Mouse (Mus musculus): ENCODE data around the gene Ccser1. TPM values are rescaled to one million over a fixed set of nuclear protein-coding genes. Genes with fewer than 3 reads are reported as not detected.

Gene Ccser1
- polyA plus RNA-seq, 1 experiment from 2014 or later = 17.0 TPM

GRCm38 (mm10) chr6:62205013-62205412 is 1024.9 kb downstream of the Ccser1 start:
- Histone ChIP-seq H3K36me3 (no peaks in the 10 kb centered on the region), H3K27ac (no peak overlapping the region), H3K9me3 (replicated peaks) (no peaks in the 10 kb centered on the region), H3K4me2 (no peak overlapping the region), H3K4me3 (replicated peaks) (no peak overlapping the region), H3K27me3 (no peaks in the 10 kb centered on the region), H3K9ac (no peak overlapping the region), H3K4me1 (no peaks in the 10 kb centered on the region)
- no peak for ATAC-seq (replicated peaks; ENCODE audit: low FRiP score)
- WGBS = 52% methylated on average over 2 of the region's 2 CpGs

GRCm38 (mm10) chr6:62221856-62222255 is 1041.7 kb downstream of the Ccser1 start:
- ATAC-seq (replicated peaks; ENCODE audit: low FRiP score) = no peak
- 45% methylated on average over 1 of the region's 1 CpGs for WGBS
- no peaks in the 10 kb centered on the region for H3K4me1 ChIP-seq

GRCm38 (mm10) chr6:62263899-62264298 is 1083.8 kb downstream of the Ccser1 start:
- H3K4me2 ChIP-seq = no peak overlapping the region
- ATAC-seq (replicated peaks; ENCODE audit: low FRiP score) = no peak
- no peaks in the 10 kb centered on the region for H3K27me3 ChIP-seq
- no peak overlapping the region for H3K4me3 ChIP-seq (replicated peaks)
- H3K9ac ChIP-seq = no peak overlapping the region
- H3K36me3 ChIP-seq = no peaks in the 10 kb centered on the region
- no peaks in the 10 kb centered on the region for H3K4me1 ChIP-seq
- no peaks in the 10 kb centered on the region for H3K9me3 ChIP-seq (replicated peaks)
- 37% methylated on average over 1 of the region's 1 CpGs for WGBS
- H3K27ac ChIP-seq = no peak overlapping the region

More at GRCm38 (mm10) chr6:62221856-62222255, 1041.7 kb downstream of the Ccser1 start:
- H3K27me3 ChIP-seq = no peaks in the 10 kb centered on the region
- H3K9me3 ChIP-seq (replicated peaks) = no peaks in the 10 kb centered on the region
- no peak overlapping the region for H3K4me2 ChIP-seq
- no peak overlapping the region for H3K4me3 ChIP-seq (replicated peaks)
- H3K36me3 ChIP-seq = no peaks in the 10 kb centered on the region
- no peak overlapping the region for H3K27ac ChIP-seq
- no peak overlapping the region for H3K9ac ChIP-seq

GRCm38 (mm10) chr6:62264525-62264924 is 1084.4 kb downstream of the Ccser1 start:
- Histone ChIP-seq H3K4me3 (replicated peaks) (no peak overlapping the region), H3K27ac (no peak overlapping the region), H3K36me3 (no peaks in the 10 kb centered on the region), H3K4me1 (no peaks in the 10 kb centered on the region), H3K27me3 (no peaks in the 10 kb centered on the region), H3K9ac (no peak overlapping the region), H3K4me2 (no peak overlapping the region), H3K9me3 (replicated peaks) (no peaks in the 10 kb centered on the region)
- no peak for ATAC-seq (replicated peaks; ENCODE audit: low FRiP score)
- 63% methylated on average over 1 of the region's 1 CpGs for WGBS

GRCm38 (mm10) chr6:62281256-62281655 is 1101.1 kb downstream of the Ccser1 start:
- Histone ChIP-seq H3K4me1 (no peaks in the 10 kb centered on the region), H3K27ac (no peak overlapping the region), H3K27me3 (no peaks in the 10 kb centered on the region), H3K36me3 (no peaks in the 10 kb centered on the region), H3K4me2 (no peak overlapping the region), H3K9ac (no peak overlapping the region), H3K9me3 (replicated peaks) (no peaks in the 10 kb centered on the region), H3K4me3 (replicated peaks) (no peak overlapping the region)
- WGBS = 87% methylated on average over 3 of the region's 3 CpGs
- ATAC-seq (replicated peaks; ENCODE audit: low FRiP score) = no peak

- 71% methylated on average over 6 of the region's 6 CpGs for WGBS
- no peaks in the 10 kb centered on the region for H3K27me3 ChIP-seq
Observed at GRCm38 (mm10) chr6:62301576-62302312, 1121.6 kb downstream of the Ccser1 start.

GRCm38 (mm10) chr6:62318627-62319026 is 1138.5 kb downstream of the Ccser1 start:
- ATAC-seq (replicated peaks; ENCODE audit: low FRiP score) = no peak
- Histone ChIP-seq H3K36me3 (no peaks in the 10 kb centered on the region), H3K4me3 (replicated peaks) (no peak overlapping the region), H3K9ac (no peak overlapping the region), H3K4me1 (no peaks in the 10 kb centered on the region), H3K27ac (no peak overlapping the region), H3K4me2 (no peak overlapping the region), H3K9me3 (replicated peaks) (no peaks in the 10 kb centered on the region), H3K27me3 (no peaks in the 10 kb centered on the region)
- WGBS = 75% methylated on average over 3 of the region's 3 CpGs

More at GRCm38 (mm10) chr6:62301576-62302312, 1121.6 kb downstream of the Ccser1 start:
- no peaks in the 10 kb centered on the region for H3K4me1 ChIP-seq
- no peak overlapping the region for H3K9ac ChIP-seq
- H3K36me3 ChIP-seq = no peaks in the 10 kb centered on the region
- ATAC-seq (replicated peaks; ENCODE audit: low FRiP score) = no peak
- H3K4me3 ChIP-seq (replicated peaks) = no peak overlapping the region
- no peak overlapping the region for H3K27ac ChIP-seq
- H3K9me3 ChIP-seq (replicated peaks) = no peaks in the 10 kb centered on the region
- H3K4me2 ChIP-seq = no peak overlapping the region

GRCm38 (mm10) chr6:62340319-62340718 is 1160.2 kb downstream of the Ccser1 start:
- H3K36me3 ChIP-seq = no peaks in the 10 kb centered on the region
- no peaks in the 10 kb centered on the region for H3K27me3 ChIP-seq
- no peak overlapping the region for H3K4me2 ChIP-seq
- H3K27ac ChIP-seq = no peak overlapping the region
- no peaks in the 10 kb centered on the region for H3K9me3 ChIP-seq (replicated peaks)
- H3K4me1 ChIP-seq = no peaks in the 10 kb centered on the region
- no peak for ATAC-seq (replicated peaks; ENCODE audit: low FRiP score)
- no peak overlapping the region for H3K9ac ChIP-seq
- 65% methylated on average over 3 of the region's 3 CpGs for WGBS
- H3K4me3 ChIP-seq (replicated peaks) = no peak overlapping the region

GRCm38 (mm10) chr6:62367802-62368201 is 1187.7 kb downstream of the Ccser1 start:
- 83% methylated on average over 2 of the region's 2 CpGs for WGBS

More at GRCm38 (mm10) chr6:62367802-62368201, 1187.7 kb downstream of the Ccser1 start:
- Histone ChIP-seq H3K4me1 (no peaks in the 10 kb centered on the region), H3K4me2 (no peak overlapping the region), H3K4me3 (replicated peaks) (no peak overlapping the region), H3K27me3 (no peaks in the 10 kb centered on the region), H3K9me3 (replicated peaks) (no peaks in the 10 kb centered on the region), H3K27ac (no peak overlapping the region), H3K9ac (no peak overlapping the region), H3K36me3 (no peaks in the 10 kb centered on the region)
- ATAC-seq (replicated peaks; ENCODE audit: low FRiP score) = no peak
